Mouse (Mus musculus): Measurements from ENCODE around the gene Trmt112. TPM values are rescaled to one million over a fixed set of nuclear protein-coding genes. Genes with fewer than 3 reads are reported as not detected.

Trmt112 gene
- polyA plus RNA-seq, 1 experiment from 2014 or later, result 137 TPM

- no peak overlapping the region for H3K27ac ChIP-seq (ENCODE audit: low read length)
- H3K27me3 ChIP-seq (ENCODE audit: control insufficient read depth, insufficient read depth, low read depth, low read length), result no peaks in the 10 kb centered on the region
- WGBS, result 68% methylated on average over 11 of the region's 11 CpGs
- no peak overlapping the region for H3K4me3 ChIP-seq (ENCODE audit: low read length)
- H3K9ac ChIP-seq (ENCODE audit: low read length), result no peak overlapping the region
- H3K4me1 ChIP-seq (replicated peaks; ENCODE audit: control insufficient read depth, insufficient read depth, low read length), result peaks cover 7% of the 10 kb centered on the region
- no peak overlapping the region for H3K4me2 ChIP-seq (ENCODE audit: low read depth, low read length)
- H3K36me3 ChIP-seq (ENCODE audit: control insufficient read depth, insufficient read depth, low read length), result peaks cover 14% of the 10 kb centered on the region
- no peak for ATAC-seq (ENCODE audit: low read depth)
- H3K9me3 ChIP-seq (ENCODE audit: control insufficient read depth, low read length), result no peaks in the 10 kb centered on the region
Measured at GRCm38 (mm10) chr19:6913991-6914390, 4.5 kb downstream of the Trmt112 start.

DNA sequence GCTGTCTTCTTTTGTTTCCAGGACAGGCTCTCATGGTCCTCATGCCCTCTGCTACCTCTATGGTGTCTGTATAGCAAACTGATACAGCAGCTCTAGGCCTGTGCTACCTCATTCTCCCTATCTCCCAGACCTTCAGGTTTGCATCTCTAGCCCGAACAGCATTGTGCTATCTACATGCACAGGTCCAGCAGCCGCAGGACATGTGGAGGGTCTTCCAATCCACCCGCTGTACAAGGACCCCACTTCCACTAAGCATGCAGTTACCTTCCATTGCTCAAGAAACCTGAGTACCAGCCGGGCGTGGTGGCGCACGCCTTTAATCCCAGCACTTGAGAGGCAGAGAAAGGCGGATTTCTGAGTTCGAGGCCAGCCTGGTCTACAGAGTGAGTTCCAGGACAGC lies 5.0 kb downstream of the Trmt112 start:
- no peak for ATAC-seq (ENCODE audit: low read depth)
- 90% methylated on average over 9 of the region's 9 CpGs for WGBS
- Histone ChIP-seq H3K9ac (ENCODE audit: low read length) (no peak overlapping the region), H3K4me2 (ENCODE audit: low read depth, low read length) (no peak overlapping the region), H3K36me3 (ENCODE audit: control insufficient read depth, insufficient read depth, low read length) (peaks cover 14% of the 10 kb centered on the region), H3K9me3 (ENCODE audit: control insufficient read depth, low read length) (no peaks in the 10 kb centered on the region), H3K4me1 (replicated peaks; ENCODE audit: control insufficient read depth, insufficient read depth, low read length) (peaks cover 7% of the 10 kb centered on the region), H3K27me3 (ENCODE audit: control insufficient read depth, insufficient read depth, low read depth, low read length) (no peaks in the 10 kb centered on the region), H3K4me3 (ENCODE audit: low read length) (no peak overlapping the region), H3K27ac (ENCODE audit: low read length) (no peak overlapping the region)

DNA sequence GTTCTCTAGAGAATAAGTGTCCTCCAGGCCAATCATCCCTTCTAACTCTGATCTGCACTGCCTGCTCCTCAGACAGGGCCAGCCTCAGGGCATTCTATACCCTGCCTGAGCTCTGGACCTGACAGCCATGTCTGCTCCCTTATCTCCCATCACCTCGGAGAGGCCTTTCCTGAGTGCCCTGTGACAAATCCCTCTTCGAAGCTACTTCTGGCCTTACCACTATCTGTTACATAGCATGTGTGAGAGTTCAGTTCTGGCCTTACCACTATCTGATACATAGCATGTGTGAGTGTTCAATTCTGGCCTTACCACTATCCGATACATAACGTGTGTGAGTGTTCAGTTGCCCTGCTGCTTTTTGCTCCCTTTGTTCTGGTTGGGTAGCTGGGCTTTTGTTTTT lies 5.8 kb downstream of the Trmt112 start:
- Histone ChIP-seq H3K36me3 (ENCODE audit: control insufficient read depth, insufficient read depth, low read length) (peaks cover 14% of the 10 kb centered on the region), H3K27me3 (ENCODE audit: control insufficient read depth, insufficient read depth, low read depth, low read length) (no peaks in the 10 kb centered on the region), H3K4me1 (replicated peaks; ENCODE audit: control insufficient read depth, insufficient read depth, low read length) (peaks cover 12% of the 10 kb centered on the region), H3K27ac (ENCODE audit: low read length) (no peak overlapping the region), H3K4me2 (ENCODE audit: low read depth, low read length) (no peak overlapping the region), H3K9ac (ENCODE audit: low read length) (no peak overlapping the region), H3K9me3 (ENCODE audit: control insufficient read depth, low read length) (no peaks in the 10 kb centered on the region), H3K4me3 (ENCODE audit: low read length) (no peak overlapping the region)
- 68% methylated on average over 4 of the region's 4 CpGs for WGBS
- no peak for ATAC-seq (ENCODE audit: low read depth)

- peaks cover 14% of the 10 kb centered on the region for H3K36me3 ChIP-seq (ENCODE audit: control insufficient read depth, insufficient read depth, low read length)
- H3K4me2 ChIP-seq (ENCODE audit: low read depth, low read length), result no peak overlapping the region
- H3K9me3 ChIP-seq (ENCODE audit: control insufficient read depth, low read length), result no peaks in the 10 kb centered on the region
- WGBS, result 59% methylated on average over 4 of the region's 4 CpGs
- H3K9ac ChIP-seq (ENCODE audit: low read length), result no peak overlapping the region
- H3K4me1 ChIP-seq (replicated peaks; ENCODE audit: control insufficient read depth, insufficient read depth, low read length), result peaks cover 14% of the 10 kb centered on the region
- no peak overlapping the region for H3K4me3 ChIP-seq (ENCODE audit: low read length)
- ATAC-seq (ENCODE audit: low read depth), result no peak
- H3K27me3 ChIP-seq (ENCODE audit: control insufficient read depth, insufficient read depth, low read depth, low read length), result no peaks in the 10 kb centered on the region
- H3K27ac ChIP-seq (ENCODE audit: low read length), result no peak overlapping the region
Measured at GRCm38 (mm10) chr19:6916496-6916895, 7.0 kb downstream of the Trmt112 start.

DNA sequence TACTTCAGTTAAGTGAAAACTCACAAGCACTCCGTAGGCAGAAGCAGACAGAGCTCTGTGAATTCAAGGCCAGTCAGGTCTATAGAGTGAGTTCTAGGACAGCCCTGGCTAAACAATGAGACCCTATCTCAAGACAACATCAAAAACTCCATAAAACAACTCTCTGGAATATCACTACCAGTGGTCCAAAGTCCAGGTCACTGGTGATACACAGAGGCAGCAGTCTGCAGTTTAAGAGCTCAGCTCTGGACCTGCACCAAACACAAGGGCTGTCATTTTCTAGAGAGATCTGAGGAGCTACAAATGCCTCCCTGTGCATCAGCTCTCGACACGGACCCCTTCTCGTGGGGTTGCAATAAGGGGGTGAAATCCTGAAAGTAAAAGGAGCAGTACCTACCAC lies 8.8 kb downstream of the Trmt112 start:
- Histone ChIP-seq H3K27ac (ENCODE audit: low read length) (no peak overlapping the region), H3K9me3 (ENCODE audit: control insufficient read depth, low read length) (no peaks in the 10 kb centered on the region), H3K4me2 (ENCODE audit: low read depth, low read length) (no peak overlapping the region), H3K4me1 (replicated peaks; ENCODE audit: control insufficient read depth, insufficient read depth, low read length) (peaks cover 14% of the 10 kb centered on the region), H3K4me3 (ENCODE audit: low read length) (no peak overlapping the region), H3K27me3 (ENCODE audit: control insufficient read depth, insufficient read depth, low read depth, low read length) (peaks cover 7% of the 10 kb centered on the region), H3K36me3 (ENCODE audit: control insufficient read depth, insufficient read depth, low read length) (peaks cover 3% of the 10 kb centered on the region; the same call in 1 of the 2 replicates), H3K9ac (ENCODE audit: low read length) (no peak overlapping the region)
- 83% methylated on average over 4 of the region's 4 CpGs for WGBS
- ATAC-seq (ENCODE audit: low read depth), result no peak

- no peaks in the 10 kb centered on the region for H3K36me3 ChIP-seq (ENCODE audit: control insufficient read depth, insufficient read depth, low read length)
- H3K9me3 ChIP-seq (ENCODE audit: control insufficient read depth, low read length), result no peaks in the 10 kb centered on the region
- H3K27ac ChIP-seq (ENCODE audit: low read length), result no peak overlapping the region
- no peak overlapping the region for H3K4me3 ChIP-seq (ENCODE audit: low read length)
- no peak for ATAC-seq (ENCODE audit: low read depth)
- peaks cover 14% of the 10 kb centered on the region for H3K4me1 ChIP-seq (replicated peaks; ENCODE audit: control insufficient read depth, insufficient read depth, low read length)
- no peak overlapping the region for H3K9ac ChIP-seq (ENCODE audit: low read length)
- H3K4me2 ChIP-seq (ENCODE audit: low read depth, low read length), result no peak overlapping the region
- peaks cover 17% of the 10 kb centered on the region for H3K27me3 ChIP-seq (ENCODE audit: control insufficient read depth, insufficient read depth, low read depth, low read length)
Measured at GRCm38 (mm10) chr19:6919431-6919830, 9.9 kb downstream of the Trmt112 start.

DNA sequence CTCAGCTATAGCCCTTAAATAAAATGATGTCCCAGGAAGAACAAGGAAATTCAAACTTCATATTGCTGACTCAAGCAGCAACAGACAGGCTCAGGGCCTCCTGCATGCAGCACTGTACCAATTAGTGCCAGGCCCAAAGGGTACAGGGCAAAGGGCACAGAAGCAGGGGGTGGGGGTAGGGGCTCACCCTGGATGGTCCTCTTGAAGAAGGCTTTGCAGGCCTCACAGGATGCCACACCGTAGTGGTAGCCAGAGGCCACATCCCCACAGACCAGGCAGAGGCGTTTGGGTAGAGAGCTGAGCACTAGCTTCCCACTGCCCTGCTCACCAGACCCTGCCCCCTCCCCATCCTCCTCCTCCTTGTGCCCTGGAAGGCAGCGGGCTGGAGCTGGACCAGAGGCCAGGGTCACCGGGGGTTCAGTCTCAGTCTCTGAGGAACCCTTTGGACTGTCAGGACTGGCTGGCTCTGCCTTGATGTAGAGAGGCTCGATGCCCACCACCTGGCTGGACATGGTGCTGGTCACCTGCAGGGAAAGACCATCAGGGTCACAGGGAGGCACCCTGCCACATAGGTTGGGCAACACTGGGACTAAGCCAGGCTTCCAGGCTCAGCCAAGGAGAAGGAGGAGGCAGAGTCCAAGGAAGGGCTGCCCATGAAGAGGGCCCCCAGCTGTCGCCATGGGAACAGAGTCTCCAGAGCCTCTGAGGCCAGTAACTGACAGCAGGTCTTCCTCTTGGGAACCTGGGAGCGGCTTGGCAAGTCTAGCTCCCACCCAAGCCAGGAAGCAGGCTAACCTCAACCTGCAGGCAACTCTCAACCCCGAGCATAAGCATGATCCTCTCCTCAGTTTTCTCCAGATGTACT lies 10.6 kb downstream of the Trmt112 start:
- WGBS, result 28% methylated on average over 8 of the region's 8 CpGs
- H3K4me1 ChIP-seq (replicated peaks; ENCODE audit: control insufficient read depth, insufficient read depth, low read length), result peaks cover 19% of the 10 kb centered on the region

GRCm38 (mm10) chr19:6920741-6921636 lies 11.5 kb downstream of the Trmt112 start:
- Histone ChIP-seq H3K9me3 (ENCODE audit: control insufficient read depth, low read length) (no peaks in the 10 kb centered on the region), H3K27me3 (ENCODE audit: control insufficient read depth, insufficient read depth, low read depth, low read length) (peaks cover 33% of the 10 kb centered on the region), H3K27ac (ENCODE audit: low read length) (peak overlapping the region; percentile 80), H3K4me3 (ENCODE audit: low read length) (peak overlapping the region; percentile 85), H3K9ac (ENCODE audit: low read length) (peak overlapping the region; percentile 84), H3K36me3 (ENCODE audit: control insufficient read depth, insufficient read depth, low read length) (no peaks in the 10 kb centered on the region), H3K4me1 (replicated peaks; ENCODE audit: control insufficient read depth, insufficient read depth, low read length) (peaks cover 28% of the 10 kb centered on the region), H3K4me2 (ENCODE audit: low read depth, low read length) (peak overlapping the region; percentile 97)
- no peak for ATAC-seq (ENCODE audit: low read depth)
- under 1% methylated on average over 43 of the region's 48 CpGs for WGBS

More for the DNA sequence above, 10.6 kb downstream of the Trmt112 start:
- Histone ChIP-seq H3K4me2 (ENCODE audit: low read depth, low read length) (peak overlapping the region; percentile 97), H3K4me3 (ENCODE audit: low read length) (peak overlapping the region; percentile 85), H3K27me3 (ENCODE audit: control insufficient read depth, insufficient read depth, low read depth, low read length) (peaks cover 24% of the 10 kb centered on the region), H3K36me3 (ENCODE audit: control insufficient read depth, insufficient read depth, low read length) (no peaks in the 10 kb centered on the region), H3K9me3 (ENCODE audit: control insufficient read depth, low read length) (no peaks in the 10 kb centered on the region), H3K27ac (ENCODE audit: low read length) (peak overlapping the region; percentile 80), H3K9ac (ENCODE audit: low read length) (peak overlapping the region; percentile 84)
- no peak for ATAC-seq (ENCODE audit: low read depth)
